Mouse (Mus musculus) erythroblast, embryonic 14.5 days (primary cell): ENCODE measurements around the gene Ryr1.

Source experiments
- GATA1 ChIP-seq: IDR thresholded peaks from 2 replicates; pipeline ENCODE4 v1.6.1; 2012; ENCODE audit warnings: low read length, inconsistent platforms, mixed read lengths
- TAL1 ChIP-seq: IDR thresholded peaks from 3 replicates; pipeline ENCODE4 v1.6.1; 2012; ENCODE audit warnings: low read length, inconsistent platforms, mixed read lengths

DNA sequence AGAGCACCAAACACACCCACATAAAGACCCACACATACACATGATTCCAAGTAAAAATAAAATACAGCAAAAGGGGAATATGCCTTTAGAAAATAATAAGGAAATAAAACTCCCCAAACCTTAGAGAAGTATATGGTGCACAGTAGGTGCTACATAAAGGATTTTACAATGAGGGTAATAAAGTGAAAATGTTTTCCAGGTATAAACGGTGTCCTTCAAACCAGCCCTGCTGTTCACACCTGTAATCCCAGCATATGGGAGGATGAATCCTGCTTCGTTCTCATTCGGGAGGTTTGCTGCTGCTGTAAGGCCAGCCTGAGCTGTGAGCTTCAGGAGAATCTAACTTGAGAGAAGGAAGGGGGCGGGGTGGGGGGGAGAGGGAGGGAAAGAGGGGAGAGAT, 9.3 kb upstream of the Ryr1 start:
- TF ChIP-seq TAL1 (no peak), GATA1 (no peak)
